Mouse (Mus musculus) CH12.LX (cell line): ENCODE data around the gene Ddx10. TPM values are rescaled to one million over a fixed set of nuclear protein-coding genes. Genes with fewer than 3 reads are reported as not detected.

Experiments used
- DNase-seq: peaks from one replicate; pipeline ENCODE4 v3.0.0-alpha.2; 2013; ENCODE audit errors: extremely low read depth
- H3K27ac ChIP-seq: 2 replicates; pipeline ENCODE4 v1.5.1; 2012; ENCODE audit warnings: low read depth, mild to moderate bottlenecking, control low read depth, moderate library complexity; ENCODE audit not compliant: insufficient read depth
- H3K27me3 ChIP-seq: replicated peaks from 2 replicates; pipeline ENCODE3; 2012; ENCODE audit warnings: inconsistent platforms
- H3K36me3 ChIP-seq, 2 experiments: replicated peaks in 1 of 2; 2 replicates each; pipeline versions ENCODE3 to v1.6.1; 2012; ENCODE audit warnings: inconsistent platforms in 1 of 2, low read length in 1 of 2, mild to moderate bottlenecking in 1 of 2, mixed read lengths in 1 of 2, moderate library complexity in 1 of 2; ENCODE audit not compliant: control insufficient read depth in 1 of 2, insufficient read depth in 1 of 2
- H3K4me1 ChIP-seq, 2 experiments: 2 replicates each; pipeline ENCODE4 v1.6.1; 2012; ENCODE audit warnings: inconsistent platforms in 1 of 2, moderate library complexity in 1 of 2; ENCODE audit not compliant: insufficient read depth in 2 of 2, control insufficient read depth in 1 of 2
- H3K4me2 ChIP-seq: 2 replicates; pipeline ENCODE4 v1.6.1; 2012; ENCODE audit warnings: low read depth, mild to moderate bottlenecking, control low read depth; ENCODE audit not compliant: poor library complexity, insufficient read depth, severe bottlenecking
- H3K4me3 ChIP-seq, 3 experiments: fragments of 150-350 bp in 1 of 3; sonication (generic) in 1 of 3; replicated peaks in 1 of 3; 2 replicates each; pipeline versions ENCODE3 to v1.5.1; 2011 to 2012; ENCODE audit warnings: low read depth in 2 of 3, low read length in 2 of 3, mild to moderate bottlenecking in 2 of 3, moderate library complexity in 2 of 3, control low read depth in 1 of 3, improper control_type of control experiment in 1 of 3, inconsistent platforms in 1 of 3, mixed read lengths in 1 of 3; ENCODE audit not compliant: poor library complexity in 1 of 3
- H3K79me2 ChIP-seq: replicated peaks from 2 replicates; pipeline ENCODE4 v1.6.1; 2012; ENCODE audit warnings: mild to moderate bottlenecking, moderate library complexity; ENCODE audit not compliant: control insufficient read depth, poor library complexity, insufficient read depth, severe bottlenecking; ENCODE audit errors: extremely low read depth
- H3K9ac ChIP-seq: 2 replicates; pipeline ENCODE4 v1.6.1; 2012; ENCODE audit warnings: low read depth, mild to moderate bottlenecking, control low read depth, moderate library complexity; ENCODE audit not compliant: insufficient read depth
- H3K9me3 ChIP-seq: replicated peaks from 2 replicates; pipeline ENCODE3; 2012; ENCODE audit warnings: low read length, inconsistent platforms, mixed read lengths
- ELF1 ChIP-seq: IDR thresholded peaks from 2 replicates; pipeline ENCODE4 v1.6.1; 2014; ENCODE audit warnings: low read depth, mild to moderate bottlenecking, inconsistent platforms, low read length, improper control_type of control experiment
- EP300 ChIP-seq: IDR thresholded peaks from 2 replicates; pipeline ENCODE4 v1.6.1; 2011; ENCODE audit warnings: low read length, improper control_type of control experiment
- ETS1 ChIP-seq: conservative IDR thresholded peaks from 2 replicates; pipeline ENCODE4 v1.6.1; 2012; ENCODE audit warnings: low read depth, mild to moderate bottlenecking, inconsistent platforms, low read length, improper control_type of control experiment, moderate library complexity
- HCFC1 ChIP-seq: IDR thresholded peaks from 2 replicates; pipeline ENCODE4 v1.6.1; 2012; ENCODE audit warnings: low read depth, mild to moderate bottlenecking, inconsistent platforms, low read length, improper control_type of control experiment
- IRF4 ChIP-seq: IDR thresholded peaks from 2 replicates; pipeline ENCODE4 v1.6.1; 2014; ENCODE audit warnings: low read depth, mild to moderate bottlenecking, inconsistent platforms, low read length, improper control_type of control experiment
- JUND ChIP-seq: conservative IDR thresholded peaks from 2 replicates; pipeline ENCODE4 v1.6.1; 2011; ENCODE audit warnings: low read depth, low read length, improper control_type of control experiment
- MAZ ChIP-seq: IDR thresholded peaks from 2 replicates; pipeline ENCODE4 v1.6.1; 2012; ENCODE audit warnings: low read depth, mild to moderate bottlenecking, inconsistent platforms, low read length, improper control_type of control experiment, moderate library complexity
- MEF2A ChIP-seq: IDR thresholded peaks from 2 replicates; pipeline ENCODE4 v1.6.1; 2014; ENCODE audit warnings: low read depth, mild to moderate bottlenecking, inconsistent platforms, low read length, improper control_type of control experiment, borderline replicate concordance
- MXI1 ChIP-seq: IDR thresholded peaks from 2 replicates; pipeline ENCODE4 v1.6.1; 2011; ENCODE audit warnings: mild to moderate bottlenecking, low read depth, low read length, improper control_type of control experiment
- NELFE ChIP-seq: IDR thresholded peaks from 2 replicates; pipeline ENCODE4 v1.6.1; 2011; ENCODE audit warnings: low read depth, low read length, improper control_type of control experiment
- PAX5 ChIP-seq: IDR thresholded peaks from 2 replicates; pipeline ENCODE4 v1.6.1; 2012; ENCODE audit warnings: low read length, inconsistent platforms, mixed read lengths
- POLR2A ChIP-seq: IDR thresholded peaks from 2 replicates; pipeline ENCODE4 v1.6.1; 2011; ENCODE audit warnings: low read depth, mild to moderate bottlenecking, improper control_type of control experiment, low read length
- RAD21 ChIP-seq: IDR thresholded peaks from 2 replicates; pipeline ENCODE4 v1.6.1; 2011; ENCODE audit warnings: low read depth, mild to moderate bottlenecking, low read length, improper control_type of control experiment, moderate library complexity
- RCOR1 ChIP-seq: conservative IDR thresholded peaks from 2 replicates; pipeline ENCODE4 v1.6.1; 2012; ENCODE audit warnings: low read depth, mild to moderate bottlenecking, inconsistent platforms, low read length, improper control_type of control experiment
- SIN3A ChIP-seq: IDR thresholded peaks from 2 replicates; pipeline ENCODE4 v1.6.1; 2012; ENCODE audit warnings: low read length, improper control_type of control experiment, inconsistent platforms
- TBP ChIP-seq: conservative IDR thresholded peaks from 2 replicates; pipeline ENCODE4 v1.6.1; 2011; ENCODE audit warnings: low read depth, low read length, improper control_type of control experiment
- USF2 ChIP-seq: conservative IDR thresholded peaks from 2 replicates; pipeline ENCODE4 v1.6.1; 2011; ENCODE audit warnings: low read depth, low read length, improper control_type of control experiment
- ZC3H11A ChIP-seq: IDR thresholded peaks from 2 replicates; pipeline ENCODE4 v1.6.1; 2012; ENCODE audit warnings: low read depth, mild to moderate bottlenecking, inconsistent platforms, low read length, improper control_type of control experiment
- ZKSCAN1 ChIP-seq: IDR thresholded peaks from 2 replicates; pipeline ENCODE4 v1.6.1; 2012; ENCODE audit warnings: low read depth, inconsistent platforms, low read length, improper control_type of control experiment, borderline replicate concordance
- ZNF384 ChIP-seq: IDR thresholded peaks from 2 replicates; pipeline ENCODE4 v1.6.1; 2012; ENCODE audit warnings: low read depth, low read length, improper control_type of control experiment, inconsistent platforms
- dilution Hi-C: fragments of 300-500 bp; cut with MboI; formaldehyde crosslinking; loops from 2 replicates; pipeline ENCODE4 v1.14.3; 2020; ENCODE audit warnings: low sequenced_read_pairs; ENCODE audit not compliant: extremely low pct_unique_long_range_greater_than_20kb, extremely low pct_ligation_motif_present
- in situ Hi-C: fragments of 300-500 bp; cut with MboI; formaldehyde crosslinking; loops from 3 replicates; pipeline ENCODE4 v1.14.3; 2019; ENCODE audit warnings: low sequenced_read_pairs, low pct_ligation_motif_present, low pct_unique_long_range_greater_than_20kb, mixed read lengths
- polyA plus RNA-seq: library from polyadenylated mRNA; unstranded; fragments of >175 nt; gene quantifications from 2 replicates; pipeline ENCODE4 v1.2.1, GENCODE M21; 2012; ENCODE audit warnings: low read depth; ENCODE audit not compliant: insufficient read length
- total RNA-seq, 2 experiments: library from RNA; depleted of rRNA; stranded (reverse); fragments of 300-350 nt in 1 of 2; fragments of >200 nt in 1 of 2; gene quantifications; 2 replicates each; pipeline ENCODE4 v1.2.3; 2012 to 2014

Gene Ddx10
- total and polyA plus RNA-seq, 3 experiments: 23.4 to 64.2 (median 36.1) TPM

DNA sequence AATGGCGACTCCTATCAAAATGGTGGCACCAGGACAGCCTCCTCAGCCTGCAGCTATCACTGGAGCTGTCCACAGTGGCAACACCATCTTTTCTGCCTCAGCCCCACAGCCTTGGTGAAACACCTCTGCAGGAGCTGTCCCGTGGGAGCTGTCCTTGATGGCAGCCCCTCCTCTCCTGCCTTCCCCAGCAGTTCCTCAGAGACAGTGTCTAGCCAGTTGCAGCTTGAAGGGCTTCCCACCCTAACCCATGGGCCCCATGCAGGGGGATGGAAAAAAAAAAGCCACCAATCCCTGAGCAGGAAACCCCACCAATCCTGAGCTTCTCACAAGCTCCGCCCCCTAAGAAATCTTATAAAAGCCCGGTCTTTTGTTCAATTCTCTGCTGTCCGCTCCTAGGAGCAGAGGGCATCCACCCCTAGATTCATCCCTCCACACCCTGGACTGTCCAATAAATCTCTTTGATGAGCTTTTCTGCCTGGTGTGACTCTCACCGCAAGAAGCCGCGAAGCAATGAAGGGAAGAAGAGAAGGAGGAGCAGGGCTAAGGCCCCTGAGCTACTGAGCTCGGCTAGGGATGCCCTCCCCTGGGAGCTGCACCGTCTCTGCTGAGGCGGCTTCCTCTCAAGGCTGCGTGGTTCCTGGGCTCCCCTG lies 176.9 kb downstream of the Ddx10 start:
- Histone ChIP-seq H3K9ac (no peak overlapping the region), H3K9me3 (no peaks in the 10 kb centered on the region), H3K27ac (no peak overlapping the region), H3K79me2 (no peaks in the 10 kb centered on the region), H3K4me1 (peaks cover 0 to 4% of the 10 kb centered on the region in 2 experiments; a peak in 1 of 4 replicates), H3K27me3 (no peaks in the 10 kb centered on the region), H3K36me3 (no peaks in the 10 kb centered on the region), H3K4me3 (no peak overlapping the region), H3K4me2 (no peak overlapping the region)
- TF ChIP-seq TBP (no peak), SIN3A (no peak), PAX5 (no peak), EP300 (no peak)
- dilution Hi-C loops (no loop called here), in situ Hi-C loops (no loop called here)
- DNase-seq: peak; percentile 3

DNA sequence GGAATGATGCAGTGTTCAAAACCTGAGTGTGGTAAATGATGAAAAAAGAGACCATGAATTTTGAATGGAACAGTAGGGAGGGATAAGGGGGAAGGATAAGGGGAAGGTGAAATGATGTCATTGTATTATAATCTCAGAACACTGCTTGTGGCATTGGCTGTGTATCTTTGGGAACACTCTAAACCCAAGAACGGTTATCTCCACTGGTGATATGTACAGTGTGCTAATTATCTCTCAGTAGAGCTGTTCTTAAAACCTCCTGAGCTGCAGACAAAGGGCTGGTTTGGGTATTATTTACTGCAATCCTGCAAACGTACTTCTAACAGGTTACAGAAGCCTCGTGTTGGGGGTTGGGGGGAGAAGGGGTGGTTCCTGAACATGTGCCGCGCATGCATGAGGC lies 179.7 kb downstream of the Ddx10 start:
- H3K9me3 ChIP-seq: no peaks in the 10 kb centered on the region
- no peak overlapping the region for H3K4me2 ChIP-seq
- DNase-seq: no peak
- no peak overlapping the region for H3K9ac ChIP-seq
- TF ChIP-seq MXI1 (no peak), POLR2A (no peak), MEF2A (no peak), IRF4 (no peak), ETS1 (no peak), RAD21 (no peak), NELFE (no peak), RCOR1 (no peak), EP300 (no peak), TBP (no peak), HCFC1 (no peak), ZC3H11A (no peak), MAZ (no peak), ZNF384 (no peak), ZKSCAN1 (no peak), ELF1 (no peak), JUND (no peak), USF2 (no peak)
- no peaks in the 10 kb centered on the region for H3K36me3 ChIP-seq
- H3K4me1 ChIP-seq: peaks cover 0 to 4% of the 10 kb centered on the region in 2 experiments; a peak in 1 of 4 replicates
- H3K79me2 ChIP-seq: no peaks in the 10 kb centered on the region
- H3K27me3 ChIP-seq: no peaks in the 10 kb centered on the region
- in situ Hi-C loops: no loop called here
- no peak overlapping the region for H3K27ac ChIP-seq
- no peak overlapping the region for H3K4me3 ChIP-seq
- dilution Hi-C loops: no loop called here
